Mouse (Mus musculus): ENCODE measurements around the gene Rpgrip1. TPM values are rescaled to one million over a fixed set of nuclear protein-coding genes. Genes with fewer than 3 reads are reported as not detected.
"Not testable (repeated sequence)": the region's sequence is repeated elsewhere in the genome, so short reads cannot be mapped to it uniquely, and the experiment has no call there.

Rpgrip1 gene
- 0.86 and 1.0 TPM in 2 replicates for polyA plus RNA-seq (2012; rRNA removed)

DNA sequence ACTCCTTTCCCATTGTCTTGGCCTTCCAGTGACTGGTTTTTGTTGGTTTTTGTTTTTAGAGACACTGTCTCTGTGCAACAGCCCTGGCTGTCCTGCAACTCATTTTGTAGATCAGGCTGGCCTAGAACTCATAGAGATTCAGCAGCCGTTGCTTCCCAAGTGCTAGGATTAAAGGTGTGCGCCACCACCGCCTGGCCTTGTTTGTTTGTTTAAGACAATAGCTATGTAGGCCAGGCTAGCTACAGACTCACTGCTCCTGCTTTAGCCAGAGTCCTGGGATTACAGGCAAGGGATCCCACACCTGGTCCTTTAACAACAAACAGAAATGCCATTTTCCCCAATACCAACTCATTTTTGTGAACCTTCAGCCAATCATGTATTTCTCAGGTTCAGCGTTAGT lies at the start of gene Rpgrip1:
Rpgrip1 (plus strand) TSS at position 359 of the 400 bp plus-strand sequence.
- Histone ChIP-seq H3K27ac (ENCODE audit: insufficient read depth, low read depth, low read length) (no peak within 1 kb of the TSS), H3K27me3 (ENCODE audit: control insufficient read depth, insufficient read depth, low read length) (no peaks in the 10 kb centered on the region), H3K36me3 (ENCODE audit: control insufficient read depth, insufficient read depth, low read length) (no peaks in the 10 kb centered on the region), H3K4me3 (ENCODE audit: low read depth, low read length) (no peak within 1 kb of the TSS), H3K4me1 (ENCODE audit: control insufficient read depth, insufficient read depth, insufficient read length, low read length) (peaks cover 2% of the 10 kb centered on the region; the same call in 1 of the 2 replicates)
- 90% methylated on average over 4 of the region's 4 CpGs for WGBS
- no peak for TF ChIP-seq CTCF (IDR thresholded peaks at IDR 0.05; ENCODE audit: extremely low read depth, insufficient read length, insufficient replicate concordance, low read depth, low read length)
- TF ChIP-seq POLR2A (IDR thresholded peaks at IDR 0.05; ENCODE audit: low read depth, low read length): no peak

DNA sequence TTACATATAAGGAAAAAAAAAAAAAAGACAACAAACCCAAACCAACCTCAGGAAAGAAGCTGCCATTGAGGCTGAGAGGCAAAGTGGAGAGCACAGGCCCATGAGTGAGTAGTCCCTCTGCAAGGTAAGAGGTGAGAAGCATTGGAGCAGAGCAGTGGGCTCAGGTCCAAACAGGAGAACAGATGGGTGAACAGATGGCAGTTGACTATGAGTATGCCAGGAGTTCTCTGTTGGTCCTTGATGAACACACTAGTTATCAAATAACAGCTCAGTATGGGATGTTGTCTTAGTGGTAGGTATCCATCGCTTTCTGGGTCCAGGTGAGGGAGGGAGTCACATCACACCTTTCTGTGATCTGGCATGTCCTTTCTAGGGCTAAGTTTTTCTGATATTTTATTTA lies 49.7 kb upstream of the Rpgrip1 start:
- Histone ChIP-seq H3K27me3 (ENCODE audit: control insufficient read depth, insufficient read depth, low read length) (no peaks in the 10 kb centered on the region), H3K27ac (ENCODE audit: insufficient read depth, low read depth, low read length) (no peak overlapping the region), H3K4me1 (ENCODE audit: control insufficient read depth, insufficient read depth, insufficient read length, low read length) (no peaks in the 10 kb centered on the region), H3K36me3 (ENCODE audit: control insufficient read depth, insufficient read depth, low read length) (no peaks in the 10 kb centered on the region), H3K4me3 (ENCODE audit: low read depth, low read length) (no peak overlapping the region)
- 89% methylated on average over 1 of the region's 1 CpGs for WGBS
- TF ChIP-seq CTCF (IDR thresholded peaks at IDR 0.05; ENCODE audit: extremely low read depth, insufficient read length, insufficient replicate concordance, low read depth, low read length) (no peak), POLR2A (IDR thresholded peaks at IDR 0.05; ENCODE audit: low read depth, low read length) (no peak)

DNA sequence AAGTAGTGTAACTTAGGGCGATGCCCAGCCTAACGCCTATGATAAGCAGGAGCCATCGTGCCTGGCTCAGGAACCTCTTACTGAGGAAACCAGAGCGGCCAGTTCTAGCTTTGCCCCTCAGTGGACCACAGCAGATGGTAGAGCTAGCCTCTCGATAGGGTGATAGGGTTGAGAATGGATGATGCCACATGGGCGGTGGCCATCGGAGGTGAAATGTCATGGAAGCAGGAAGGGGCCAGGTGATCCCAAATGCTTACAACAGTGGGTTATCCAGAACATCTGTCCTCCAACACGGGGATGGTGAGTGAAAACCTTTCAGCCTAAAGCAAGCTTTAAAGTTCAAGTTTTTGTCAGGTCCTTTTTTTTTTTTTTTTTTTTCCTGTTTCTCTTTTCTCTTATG lies 48.7 kb upstream of the Rpgrip1 start:
- Histone ChIP-seq H3K36me3 (ENCODE audit: control insufficient read depth, insufficient read depth, low read length) (no peaks in the 10 kb centered on the region), H3K4me1 (ENCODE audit: control insufficient read depth, insufficient read depth, insufficient read length, low read length) (no peaks in the 10 kb centered on the region), H3K27me3 (ENCODE audit: control insufficient read depth, insufficient read depth, low read length) (no peaks in the 10 kb centered on the region), H3K27ac (ENCODE audit: insufficient read depth, low read depth, low read length) (no peak overlapping the region), H3K4me3 (ENCODE audit: low read depth, low read length) (no peak overlapping the region)
- WGBS: 78% methylated on average over 8 of the region's 8 CpGs
- TF ChIP-seq POLR2A (IDR thresholded peaks at IDR 0.05; ENCODE audit: low read depth, low read length): no peak
- no peak for TF ChIP-seq CTCF (IDR thresholded peaks at IDR 0.05; ENCODE audit: extremely low read depth, insufficient read length, insufficient replicate concordance, low read depth, low read length)

DNA sequence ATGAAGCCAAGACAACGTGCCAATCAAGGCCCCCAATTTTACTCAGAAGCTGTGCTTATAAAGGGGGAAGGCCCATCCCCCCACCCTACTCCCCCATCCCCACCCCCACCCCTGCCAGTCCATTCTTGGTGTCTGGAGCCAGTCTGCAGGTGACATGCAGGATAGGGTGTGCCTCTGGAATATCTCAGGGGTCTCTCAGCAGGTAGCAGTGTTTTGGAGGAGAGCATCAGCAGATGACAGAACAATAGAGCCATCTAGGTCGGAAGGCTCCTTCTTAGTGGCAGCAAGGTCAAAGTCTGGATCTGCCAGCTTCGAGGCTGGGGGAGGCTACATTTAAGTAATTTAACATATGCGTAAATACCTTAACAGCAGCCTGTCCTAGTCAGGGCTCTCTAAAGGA lies 44.4 kb upstream of the Rpgrip1 start:
- WGBS: 45% methylated on average over 4 of the region's 4 CpGs
- H3K27ac ChIP-seq (ENCODE audit: insufficient read depth, low read depth, low read length): no peak overlapping the region
- no peak overlapping the region for H3K4me3 ChIP-seq (ENCODE audit: low read depth, low read length)
- H3K27me3 ChIP-seq (ENCODE audit: control insufficient read depth, insufficient read depth, low read length): no peaks in the 10 kb centered on the region
- no peak for TF ChIP-seq POLR2A (IDR thresholded peaks at IDR 0.05; ENCODE audit: low read depth, low read length)
- no peak for TF ChIP-seq CTCF (IDR thresholded peaks at IDR 0.05; ENCODE audit: extremely low read depth, insufficient read length, insufficient replicate concordance, low read depth, low read length)
- 0 out of 2 replicates have a peak, but pooled peaks cover 1% of the 10 kb centered on the region for H3K36me3 ChIP-seq (ENCODE audit: control insufficient read depth, insufficient read depth, low read length)
- H3K4me1 ChIP-seq (ENCODE audit: control insufficient read depth, insufficient read depth, insufficient read length, low read length): no peaks in the 10 kb centered on the region

- H3K27me3 ChIP-seq (ENCODE audit: control insufficient read depth, insufficient read depth, low read length): no peaks in the 10 kb centered on the region
- H3K4me3 ChIP-seq (ENCODE audit: low read depth, low read length): no peak overlapping the region
- no peak overlapping the region for H3K27ac ChIP-seq (ENCODE audit: insufficient read depth, low read depth, low read length)
- 92% methylated on average over 15 of the region's 15 CpGs for WGBS
- H3K36me3 ChIP-seq (ENCODE audit: control insufficient read depth, insufficient read depth, low read length): peaks cover 35% of the 10 kb centered on the region
- TF ChIP-seq POLR2A (IDR thresholded peaks at IDR 0.05; ENCODE audit: low read depth, low read length) (no peak), CTCF (IDR thresholded peaks at IDR 0.05; ENCODE audit: extremely low read depth, insufficient read length, insufficient replicate concordance, low read depth, low read length) (no peak)
- H3K4me1 ChIP-seq (ENCODE audit: control insufficient read depth, insufficient read depth, insufficient read length, low read length): no peaks in the 10 kb centered on the region
Measured at GRCm38 (mm10) chr14:52071599-52072137, 38.8 kb upstream of the Rpgrip1 start.

DNA sequence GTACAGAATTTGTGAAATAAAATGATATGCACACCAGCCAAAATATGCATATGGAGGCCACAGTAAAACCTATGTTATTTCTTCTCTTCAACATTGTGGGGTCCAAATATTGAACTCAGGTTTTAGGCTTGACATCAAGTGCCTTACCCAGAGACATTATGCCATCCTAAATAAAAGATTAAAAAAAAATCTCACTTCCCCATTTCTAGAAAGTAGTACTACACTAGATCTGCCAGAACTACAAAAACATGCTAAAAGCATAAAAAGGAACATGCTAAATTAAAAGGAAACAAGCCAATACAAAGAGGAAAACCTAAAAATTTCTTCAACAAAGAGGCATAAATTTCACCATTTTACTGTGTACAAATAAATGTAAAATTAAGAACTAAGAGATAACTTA lies 27.4 kb upstream of the Rpgrip1 start:
- TF ChIP-seq POLR2A (IDR thresholded peaks at IDR 0.05; ENCODE audit: low read depth, low read length): no peak
- TF ChIP-seq CTCF (IDR thresholded peaks at IDR 0.05; ENCODE audit: extremely low read depth, insufficient read length, insufficient replicate concordance, low read depth, low read length): no peak
- H3K27me3 ChIP-seq (ENCODE audit: control insufficient read depth, insufficient read depth, low read length): no peaks in the 10 kb centered on the region
- no peaks in the 10 kb centered on the region for H3K4me1 ChIP-seq (ENCODE audit: control insufficient read depth, insufficient read depth, insufficient read length, low read length)
- no peak overlapping the region for H3K27ac ChIP-seq (ENCODE audit: insufficient read depth, low read depth, low read length)
- H3K36me3 ChIP-seq (ENCODE audit: control insufficient read depth, insufficient read depth, low read length): peaks cover 50% of the 10 kb centered on the region
- no peak overlapping the region for H3K4me3 ChIP-seq (ENCODE audit: low read depth, low read length)

- no peak overlapping the region for H3K27ac ChIP-seq (ENCODE audit: insufficient read depth, low read depth, low read length)
- H3K36me3 ChIP-seq (ENCODE audit: control insufficient read depth, insufficient read depth, low read length): peaks cover 45% of the 10 kb centered on the region
- WGBS: 65% methylated on average over 1 of the region's 1 CpGs
- no peaks in the 10 kb centered on the region for H3K4me1 ChIP-seq (ENCODE audit: control insufficient read depth, insufficient read depth, insufficient read length, low read length)
- no peaks in the 10 kb centered on the region for H3K27me3 ChIP-seq (ENCODE audit: control insufficient read depth, insufficient read depth, low read length)
- H3K4me3 ChIP-seq (ENCODE audit: low read depth, low read length): no peak overlapping the region
- no peak for TF ChIP-seq CTCF (IDR thresholded peaks at IDR 0.05; ENCODE audit: extremely low read depth, insufficient read length, insufficient replicate concordance, low read depth, low read length)
- TF ChIP-seq POLR2A (IDR thresholded peaks at IDR 0.05; ENCODE audit: low read depth, low read length): no peak
Measured at GRCm38 (mm10) chr14:52094533-52094932, 16.0 kb upstream of the Rpgrip1 start.

- H3K36me3 ChIP-seq (ENCODE audit: control insufficient read depth, insufficient read depth, low read length): peaks cover 32% of the 10 kb centered on the region
- H3K4me1 ChIP-seq (ENCODE audit: control insufficient read depth, insufficient read depth, insufficient read length, low read length); H3K4me3 ChIP-seq (ENCODE audit: low read depth, low read length); H3K27ac ChIP-seq (ENCODE audit: insufficient read depth, low read depth, low read length); H3K27me3 ChIP-seq (ENCODE audit: control insufficient read depth, insufficient read depth, low read length): not testable (repeated sequence)
- 91% methylated on average over 3 of the region's 3 CpGs for WGBS
Measured at GRCm38 (mm10) chr14:52097191-52097590, 13.3 kb upstream of the Rpgrip1 start.

DNA sequence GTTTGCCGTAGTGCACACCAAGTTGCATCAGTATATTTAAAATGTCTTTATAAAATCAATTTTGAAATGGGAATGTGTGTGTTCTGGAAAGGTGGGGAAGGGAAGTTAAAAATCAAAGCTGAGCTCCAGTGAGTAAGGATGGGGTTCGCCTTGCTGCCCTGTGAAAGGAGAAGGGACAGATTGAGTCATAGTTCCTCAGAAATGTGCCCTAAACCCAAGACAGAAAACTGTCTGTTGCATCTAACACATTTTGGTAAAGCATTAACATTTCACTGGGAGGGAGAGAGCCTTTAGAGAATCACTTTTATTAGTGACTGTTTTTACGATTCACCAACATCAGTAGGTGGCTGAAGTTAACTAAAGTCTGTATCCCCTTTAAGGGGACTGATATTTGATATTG lies 12.1 kb upstream of the Rpgrip1 start:
- H3K36me3 ChIP-seq (ENCODE audit: control insufficient read depth, insufficient read depth, low read length): peaks cover 22% of the 10 kb centered on the region
- WGBS: 42% methylated on average over 3 of the region's 3 CpGs
- H3K4me1 ChIP-seq (ENCODE audit: control insufficient read depth, insufficient read depth, insufficient read length, low read length): not testable (repeated sequence)

More for the DNA sequence above, 12.1 kb upstream of the Rpgrip1 start:
- not testable (repeated sequence) for H3K27ac ChIP-seq (ENCODE audit: insufficient read depth, low read depth, low read length); H3K27me3 ChIP-seq (ENCODE audit: control insufficient read depth, insufficient read depth, low read length); H3K4me3 ChIP-seq (ENCODE audit: low read depth, low read length)
